Comparison of ENCODE assay signal across 26 mouse cellular contexts in the genomic region with DNA sequence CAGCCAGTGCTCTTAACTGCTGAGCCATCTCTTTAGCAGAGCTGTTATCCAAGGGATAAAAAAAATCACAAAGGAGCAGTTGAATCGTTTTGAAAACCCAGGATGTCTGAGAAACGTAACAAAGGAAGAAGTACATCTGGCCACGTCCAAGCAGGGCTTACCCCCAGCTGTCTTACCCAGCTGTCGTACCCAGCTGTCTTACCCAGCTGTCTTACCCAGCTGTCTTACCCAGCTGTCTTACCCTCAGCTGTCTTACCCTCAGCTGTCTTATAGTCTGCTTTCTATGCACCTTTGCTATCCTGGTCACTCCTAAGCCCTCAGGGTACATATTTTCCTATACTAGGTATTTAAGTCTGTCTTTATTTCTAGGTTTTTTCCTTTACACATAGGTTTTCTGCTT. TPM values are rescaled to one million over a fixed set of nuclear protein-coding genes. Genes with fewer than 3 reads are reported as not detected.
"Had no signal": no experiment of that assay in that cellular context is flagged by ENCODE, and none has a peak within 500 bp of the region (broad histone marks: within the 10 kb centered on the region; RNA-seq: fewer than 3 reads in every experiment).

No protein-coding gene starts in this region.

- H3K9me3 ChIP-seq: forebrain, embryonic 15.5 days had no signal

- H3K4me2 ChIP-seq: embryonic facial prominence, embryonic 12.5 days; embryonic facial prominence, embryonic 13.5 days; embryonic facial prominence, embryonic 15.5 days; forebrain, embryonic 12.5 days; forebrain, embryonic 13.5 days; forebrain, embryonic 15.5 days had no signal

- H3K4me3 ChIP-seq: embryonic facial prominence, embryonic 10.5 days; embryonic facial prominence, embryonic 12.5 days; embryonic facial prominence, embryonic 13.5 days; embryonic facial prominence, embryonic 15.5 days; erythroblast, embryonic 14.5 days; forebrain, embryonic 10.5 days; forebrain, embryonic 12.5 days; forebrain, embryonic 13.5 days; forebrain, embryonic 15.5 days; gastrocnemius, adult 2 months; heart, adult 2 months had no signal

- H3K4me1 ChIP-seq: embryonic facial prominence, embryonic 10.5 days; embryonic facial prominence, embryonic 12.5 days; embryonic facial prominence, embryonic 13.5 days; embryonic facial prominence, embryonic 15.5 days; forebrain, embryonic 10.5 days; forebrain, embryonic 12.5 days; forebrain, embryonic 13.5 days; forebrain, embryonic 15.5 days had no signal

- H3K27me3 ChIP-seq: embryonic facial prominence, embryonic 12.5 days; embryonic facial prominence, embryonic 13.5 days; embryonic facial prominence, embryonic 15.5 days; forebrain, embryonic 12.5 days; forebrain, embryonic 13.5 days; forebrain, embryonic 15.5 days had no signal

- H3K27ac ChIP-seq: embryonic facial prominence, embryonic 10.5 days; embryonic facial prominence, embryonic 12.5 days; embryonic facial prominence, embryonic 13.5 days; embryonic facial prominence, embryonic 15.5 days; forebrain, embryonic 10.5 days; forebrain, embryonic 12.5 days; forebrain, embryonic 13.5 days; forebrain, embryonic 15.5 days; gastrocnemius, adult 2 months; heart, adult 2 months had no signal

- DNase-seq: cerebellum, adult 2 months; cerebellum, adult 8-10 months; cerebellum, adult 9-10 months; cerebellum, adult 9-11 months; cerebellum, postnatal 10 days; cerebellum, postnatal 14 days; cerebellum, postnatal 25 days; cerebellum, postnatal 36 days; embryo, embryonic 11 days; forebrain, postnatal 0 days; gastrocnemius, adult 2 months; gastrocnemius, postnatal 10 days; gastrocnemius, postnatal 14 days; gastrocnemius, postnatal 25 days; gastrocnemius, postnatal 36 days; heart, adult 18-20 months; heart, adult 2 months had no signal

RNA-seq across cellular contexts. Expression of gene Zfp248, which starts 23.8 kb away (rescaled TPM):
- polyA plus RNA-seq: erythroblast, embryonic 14.5 days had no signal

RNA-seq across cellular contexts. Expression of gene Zfp9, which starts 47.6 kb away (rescaled TPM):
- polyA plus RNA-seq: erythroblast, embryonic 14.5 days had no signal
